Mouse (Mus musculus): Measurements from ENCODE around the gene Golt1a. TPM values are rescaled to one million over a fixed set of nuclear protein-coding genes. Genes with fewer than 3 reads are reported as not detected.

Golt1a gene
- total RNA-seq, 2 experiments from 2014 or later: not detected

DNA sequence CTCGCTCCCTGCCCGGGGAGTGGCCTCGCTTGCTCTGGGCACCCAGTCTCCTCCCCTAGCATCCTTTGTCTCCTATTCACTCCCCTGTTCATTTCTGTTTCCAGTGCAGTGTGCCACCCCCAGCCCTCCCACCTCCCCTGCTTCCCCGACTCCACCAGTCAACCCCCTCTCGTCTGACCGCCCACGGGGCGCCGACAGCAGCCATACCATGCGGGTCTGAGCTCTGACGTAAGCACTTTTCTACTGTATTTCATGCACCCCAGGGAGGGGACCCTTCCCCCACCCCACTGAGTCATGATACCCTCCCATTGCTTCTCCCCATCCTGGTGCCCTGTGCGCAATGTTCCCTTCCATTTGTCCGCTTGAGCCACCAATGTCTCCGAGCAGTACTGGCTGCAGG lies 10.8 kb upstream of the Golt1a start:
- no peak for DNase-seq
- intact Hi-C loops (cut with DNase I): no loop called here

- peak in 1 of 2 experiments; percentile 42 for DNase-seq
- intact Hi-C loops (cut with DNase I): loop anchor here (10.0 kb wide), 1 partner anchor 258 kb away; the partner anchor contains the start of gene Pik3c2b
Observed at GRCm38 (mm10) chr1:133302540-133302939, 7.1 kb upstream of the Golt1a start.

- peak; percentile 73 to 81 for DNase-seq
- intact Hi-C loops (cut with DNase I): loop anchor here (1.0 to 10.0 kb wide), 3 partner anchors 126 to 262 kb away; partner anchors contain the start of gene Pik3c2b
Observed at GRCm38 (mm10) chr1:133306842-133307241, 2.8 kb upstream of the Golt1a start.

- intact Hi-C loops (cut with DNase I): loop anchor here (1.0 to 10.0 kb wide), 3 partner anchors 126 to 263 kb away; partner anchors contain the start of gene Pik3c2b
- DNase-seq: no peak
Observed at GRCm38 (mm10) chr1:133307318-133307717, 2.3 kb upstream of the Golt1a start.

- no peak for DNase-seq
- intact Hi-C loops (cut with DNase I): no loop called here
Observed at GRCm38 (mm10) chr1:133311240-133311639, 1.6 kb downstream of the Golt1a start.

DNA sequence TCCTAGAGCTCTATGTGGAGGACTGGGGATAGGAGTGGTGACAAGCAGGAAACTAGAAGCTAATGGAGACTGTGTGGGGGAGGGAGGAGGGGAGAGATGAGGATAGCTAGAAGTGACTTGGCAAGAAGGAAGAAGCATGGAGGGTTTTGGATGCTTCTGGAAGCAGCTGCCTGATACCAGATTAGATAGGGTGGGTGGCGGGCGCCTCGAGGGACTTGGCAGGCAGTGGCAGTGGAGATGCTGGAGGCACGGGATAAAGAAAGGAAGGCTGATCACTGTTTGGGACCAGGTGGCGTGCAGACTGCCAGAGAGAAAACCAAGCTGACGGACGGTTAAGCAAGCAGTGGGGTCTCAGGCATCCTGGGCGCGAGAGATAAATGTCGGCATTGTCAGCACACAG lies 2.3 kb downstream of the Golt1a start:
- DNase-seq: no peak
- intact Hi-C loops (cut with DNase I): no loop called here

- intact Hi-C loops (cut with DNase I): loop anchor here (2.0 kb wide), 2 partner anchors 38 to 296 kb away; partner anchors contain the start of gene Snrpe
- DNase-seq: peak; percentile 40 to 45
Observed at GRCm38 (mm10) chr1:133314364-133314763, 4.8 kb downstream of the Golt1a start.

GRCm38 (mm10) chr1:133315775-133316174 lies 6.2 kb downstream of the Golt1a start:
- intact Hi-C loops (cut with DNase I): loop anchor here (2.0 kb wide), 2 partner anchors 37 to 295 kb away; partner anchors contain the start of gene Snrpe

GRCm38 (mm10) chr1:133316577-133316976 lies 7.0 kb downstream of the Golt1a start:
- no peak for DNase-seq
- intact Hi-C loops (cut with DNase I): no loop called here

More at GRCm38 (mm10) chr1:133315775-133316174, 6.2 kb downstream of the Golt1a start:
- DNase-seq: no peak

DNA sequence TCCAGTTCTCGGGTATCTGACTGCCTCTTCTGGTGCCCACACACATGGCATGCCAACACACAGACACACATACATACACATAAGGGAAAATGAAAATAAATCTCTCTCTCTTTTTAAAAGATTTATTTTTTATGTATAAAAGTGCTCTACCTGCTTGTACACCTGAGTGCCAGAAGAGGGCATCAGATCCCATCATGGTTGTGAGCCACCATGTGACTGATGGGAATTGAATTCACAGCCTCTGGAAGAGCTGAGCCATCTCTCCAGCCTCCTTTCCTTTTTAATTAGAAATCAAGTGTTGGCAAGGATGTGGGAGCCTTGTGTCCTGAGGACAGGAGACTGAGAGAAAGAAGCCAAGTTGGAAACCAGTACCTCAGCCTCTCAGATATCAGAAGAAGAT lies 7.5 kb downstream of the Golt1a start:
- no peak for DNase-seq
- intact Hi-C loops (cut with DNase I): no loop called here

DNA sequence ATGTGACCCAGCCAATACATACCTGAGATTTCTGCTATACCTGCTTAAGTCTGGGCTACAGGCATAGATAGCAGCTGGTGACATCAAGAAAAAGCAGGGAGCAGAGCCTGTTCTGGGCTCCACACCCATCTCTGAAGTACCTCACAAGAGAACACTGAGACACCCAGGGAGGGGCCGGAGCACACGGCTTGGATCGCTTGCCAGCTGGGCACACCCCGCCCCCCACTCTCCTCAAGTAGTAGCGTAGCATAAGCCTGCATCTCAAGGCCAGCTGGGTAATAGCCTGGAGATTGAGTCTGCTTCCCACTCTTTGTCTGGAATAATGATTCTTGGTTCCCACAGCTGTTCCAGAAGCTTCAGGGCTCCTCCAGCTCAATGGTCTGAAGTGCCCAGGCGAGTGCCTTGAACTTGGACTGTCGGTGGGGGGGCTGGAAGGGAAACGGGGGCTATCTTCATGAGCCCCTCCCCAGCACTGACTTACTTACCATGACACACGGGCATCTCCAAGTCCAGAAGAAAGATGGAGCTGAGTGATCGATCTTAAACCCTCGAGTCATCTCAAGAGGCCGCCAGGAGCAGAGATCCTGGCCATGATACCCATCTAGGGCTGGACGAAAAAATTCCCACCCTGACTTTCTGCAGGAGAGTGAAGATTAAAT lies 11.8 kb downstream of the Golt1a start, which contains the start of gene Kiss1:
Kiss1 (plus strand) TSS at position 609 of the 659 bp plus-strand sequence.
- intact Hi-C loops (cut with DNase I): no loop called here

DNA sequence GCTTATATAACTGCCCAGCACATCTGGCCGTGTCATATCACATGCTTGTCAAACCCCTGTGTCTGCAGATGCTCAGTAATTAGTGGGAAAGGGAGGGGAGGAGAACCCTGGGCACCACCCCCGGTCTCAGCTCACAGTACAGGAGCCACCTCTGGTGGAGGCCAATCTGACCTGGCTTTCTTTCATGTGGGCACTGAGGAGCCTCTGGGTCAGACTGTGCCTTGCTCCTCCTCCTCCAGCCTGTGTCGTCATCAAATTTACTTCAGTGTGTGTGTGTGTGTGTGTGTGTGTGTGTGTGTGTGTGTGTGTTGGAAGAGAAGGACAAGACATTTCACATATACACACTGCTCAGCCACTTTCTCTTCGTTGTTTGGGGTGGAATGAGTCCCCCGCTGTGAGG lies 13.7 kb downstream of the Golt1a start:
- intact Hi-C loops (cut with DNase I): no loop called here

More for the DNA sequence above, 11.8 kb downstream of the Golt1a start, which contains the start of gene Kiss1:
- no peak for DNase-seq

DNA sequence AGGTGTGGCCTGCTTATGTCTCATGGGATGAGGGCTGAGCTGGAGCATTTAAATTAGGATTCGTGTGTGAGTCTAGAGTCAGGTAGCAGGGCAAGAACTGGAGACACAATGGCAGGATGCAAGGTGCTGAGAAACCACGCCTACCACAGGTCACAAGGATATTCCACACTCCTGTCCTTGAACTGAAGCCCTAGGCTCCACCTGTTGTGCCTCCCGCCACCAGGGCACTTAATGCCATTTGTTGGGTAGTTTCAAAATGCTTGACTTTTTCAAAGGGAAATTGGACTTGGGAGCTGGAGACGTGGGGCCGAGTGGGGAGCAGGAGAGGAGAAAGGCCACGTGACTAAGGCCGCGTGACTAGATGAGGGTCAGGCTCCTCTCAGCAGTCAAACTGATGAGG lies 16.4 kb downstream of the Golt1a start:
- intact Hi-C loops (cut with DNase I): no loop called here
- DNase-seq: no peak

More for the DNA sequence above, 13.7 kb downstream of the Golt1a start:
- no peak for DNase-seq

DNA sequence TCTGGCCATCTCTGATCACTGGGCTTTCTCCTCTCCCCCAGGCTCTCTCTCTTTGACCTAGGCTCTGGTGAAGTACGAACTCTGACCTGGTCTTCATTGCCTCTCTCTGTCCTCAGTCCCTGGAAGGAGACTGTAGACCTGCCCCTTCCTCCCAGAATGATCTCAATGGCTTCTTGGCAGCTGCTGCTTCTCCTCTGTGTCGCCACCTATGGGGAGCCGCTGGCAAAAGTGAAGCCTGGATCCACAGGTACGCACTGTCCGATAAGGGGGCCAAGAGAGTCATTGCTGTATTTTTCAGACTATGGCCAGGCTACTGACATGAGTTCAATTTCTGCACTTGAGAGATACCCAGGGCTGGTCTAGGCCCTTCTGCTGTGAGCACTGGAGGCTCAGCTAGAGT lies 17.5 kb downstream of the Golt1a start:
- no peak for DNase-seq

DNA sequence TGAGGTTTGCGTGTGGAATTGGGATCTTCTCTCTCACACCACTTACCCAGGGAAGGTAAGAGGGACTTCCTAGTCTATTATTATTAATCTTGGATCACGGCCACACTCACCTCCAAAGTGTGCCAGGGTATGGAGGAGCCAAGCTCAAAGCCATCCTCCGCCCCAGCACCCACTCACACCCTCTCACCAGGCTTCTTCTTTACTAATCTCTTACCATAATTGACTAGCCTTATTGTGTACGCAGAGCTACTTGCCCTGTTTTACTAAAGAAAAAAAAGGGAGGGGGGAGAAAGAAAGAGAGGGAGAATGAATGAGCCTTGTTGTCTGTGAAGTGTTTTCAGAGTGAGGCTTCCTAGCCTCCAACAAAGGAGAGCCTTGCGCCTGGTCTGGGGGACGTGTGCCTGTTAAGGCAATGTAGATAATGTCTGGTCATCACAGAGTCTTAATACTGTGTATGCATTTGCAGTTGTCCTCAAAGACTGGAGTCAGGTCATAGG lies 18.7 kb downstream of the Golt1a start:
- intact Hi-C loops (cut with DNase I): no loop called here
- DNase-seq: no peak

More for the DNA sequence above, 17.5 kb downstream of the Golt1a start:
- intact Hi-C loops (cut with DNase I): no loop called here

DNA sequence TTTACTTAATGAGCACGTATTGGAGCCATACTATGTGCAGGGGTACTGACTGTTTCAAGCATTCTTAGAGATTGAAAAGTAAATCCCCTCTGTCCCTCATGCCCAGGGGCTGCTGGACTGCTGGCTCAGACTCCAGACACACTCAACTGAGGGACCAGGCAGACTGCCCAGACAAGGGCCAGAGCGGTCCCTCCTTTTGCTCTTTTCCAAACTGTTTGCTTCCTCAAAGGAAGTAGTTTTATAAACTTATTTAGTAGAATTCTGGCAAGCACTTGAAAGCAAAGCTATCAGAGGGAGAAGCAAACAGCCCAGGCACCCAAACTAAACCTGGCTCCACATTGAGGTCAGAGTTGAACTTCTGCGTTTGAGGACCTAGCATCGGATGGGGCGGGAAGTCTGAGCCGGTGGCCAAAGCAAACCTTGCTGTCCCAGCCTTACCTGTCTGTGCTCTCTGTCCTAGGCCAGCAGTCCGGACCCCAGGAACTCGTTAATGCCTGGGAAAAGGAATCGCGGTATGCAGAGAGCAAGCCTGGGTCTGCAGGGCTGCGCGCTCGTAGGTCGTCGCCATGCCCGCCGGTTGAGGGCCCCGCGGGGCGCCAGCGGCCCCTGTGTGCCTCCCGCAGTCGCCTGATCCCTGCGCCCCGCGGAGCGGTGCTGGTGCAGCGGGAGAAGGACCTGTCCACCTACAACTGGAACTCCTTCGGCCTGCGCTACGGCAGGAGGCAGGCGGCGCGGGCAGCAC lies 19.5 kb downstream of the Golt1a start:
- intact Hi-C loops (cut with DNase I): no loop called here

DNA sequence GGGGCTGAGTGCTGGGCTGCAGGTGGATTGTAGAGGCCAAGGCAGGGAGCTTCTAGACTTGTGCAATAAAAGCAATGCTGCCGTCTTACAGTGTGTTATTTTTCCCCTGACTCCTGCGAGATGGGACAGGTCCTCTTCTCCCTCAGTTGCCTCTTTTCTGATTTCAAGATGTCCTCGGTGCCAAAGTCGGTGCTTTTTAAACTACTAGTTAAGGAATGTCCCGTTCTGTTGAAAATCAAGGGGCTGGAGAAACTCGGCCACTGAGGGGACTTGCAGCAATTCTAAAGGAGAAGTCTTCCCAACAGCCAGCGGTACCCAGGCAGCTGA lies 20.0 kb downstream of the Golt1a start:
- DNase-seq: no peak
- intact Hi-C loops (cut with DNase I): no loop called here

More for the DNA sequence above, 19.5 kb downstream of the Golt1a start:
- no peak for DNase-seq

GRCm38 (mm10) chr1:133331142-133331541 lies 21.5 kb downstream of the Golt1a start:
- no peak for DNase-seq
- intact Hi-C loops (cut with DNase I): no loop called here

GRCm38 (mm10) chr1:133332656-133333430 lies 23.2 kb downstream of the Golt1a start:
- no peak for DNase-seq
- intact Hi-C loops (cut with DNase I): no loop called here

DNA sequence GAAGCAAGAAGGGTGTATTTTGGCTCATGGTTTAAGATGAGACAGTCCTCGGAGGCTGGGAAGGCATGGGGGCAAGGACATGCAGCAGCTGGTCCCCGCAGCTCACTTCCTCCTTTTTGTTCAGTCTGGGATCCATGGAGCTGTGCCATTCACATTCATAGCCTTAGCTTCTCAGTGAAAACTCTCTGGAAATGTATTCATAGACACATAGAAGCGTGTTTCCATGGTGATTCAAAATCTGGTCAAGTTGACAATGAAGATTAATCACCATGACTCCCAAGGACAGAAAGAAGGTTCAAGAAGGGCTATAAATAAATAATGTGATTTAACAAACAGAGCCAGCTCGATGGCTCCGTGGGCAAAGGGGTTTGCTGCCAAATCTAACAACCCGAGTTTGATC lies 24.3 kb downstream of the Golt1a start:
- intact Hi-C loops (cut with DNase I): no loop called here
- no peak for DNase-seq

Data from gastrocnemius, postnatal 36 days (tissue).